Mouse (Mus musculus): ENCODE measurements around the gene Dscaml1. TPM values are rescaled to one million over a fixed set of nuclear protein-coding genes. Genes with fewer than 3 reads are reported as not detected.

The Dscaml1 gene
- polyA plus RNA-seq, 1 experiment from 2014 or later, result 2.3 TPM

DNA sequence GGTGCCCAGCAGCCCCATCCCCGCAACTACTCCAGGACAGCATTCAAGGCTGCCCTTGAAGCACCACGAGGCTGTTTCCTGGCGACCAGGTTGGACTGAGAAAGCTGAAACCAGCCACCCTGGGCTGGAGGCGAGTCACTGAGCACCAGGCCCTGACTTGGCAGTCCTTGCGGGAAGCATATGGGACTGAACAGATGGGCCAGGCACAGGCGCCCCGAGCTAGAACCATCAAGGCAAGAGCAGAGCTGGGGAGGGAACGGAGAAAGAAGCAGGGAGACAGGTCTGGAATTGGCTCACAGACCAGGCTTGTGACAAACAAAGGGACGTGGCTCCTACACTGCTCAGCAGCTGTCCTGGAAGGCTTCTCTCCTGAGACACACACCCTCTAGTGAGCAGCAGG lies 165.9 kb downstream of the Dscaml1 start:
- no peak overlapping the region for H3K4me3 ChIP-seq
- WGBS, result 79% methylated on average over 9 of the region's 9 CpGs
- H3K36me3 ChIP-seq, result no peaks in the 10 kb centered on the region
- H3K9ac ChIP-seq, result no peak overlapping the region
- no peak overlapping the region for H3K4me2 ChIP-seq (replicated peaks)
- no peaks in the 10 kb centered on the region for H3K27me3 ChIP-seq
- 0 out of 2 replicates have a peak, but pooled peaks cover 3% of the 10 kb centered on the region for H3K4me1 ChIP-seq
- no peaks in the 10 kb centered on the region for H3K9me3 ChIP-seq (replicated peaks)
- no peak overlapping the region for H3K27ac ChIP-seq
- ATAC-seq (ENCODE audit: low FRiP score), result no peak

GRCm38 (mm10) chr9:45598117-45598516 lies 171.7 kb downstream of the Dscaml1 start:
- Histone ChIP-seq H3K4me2 (replicated peaks) (no peak overlapping the region), H3K9me3 (replicated peaks) (no peaks in the 10 kb centered on the region), H3K27ac (no peak overlapping the region), H3K9ac (no peak overlapping the region), H3K27me3 (no peaks in the 10 kb centered on the region), H3K4me3 (no peak overlapping the region), H3K36me3 (no peaks in the 10 kb centered on the region), H3K4me1 (peaks cover 5% of the 10 kb centered on the region; the same call in 1 of the 2 replicates)
- ATAC-seq (ENCODE audit: low FRiP score), result no peak
- WGBS, result 58% methylated on average over 5 of the region's 5 CpGs

DNA sequence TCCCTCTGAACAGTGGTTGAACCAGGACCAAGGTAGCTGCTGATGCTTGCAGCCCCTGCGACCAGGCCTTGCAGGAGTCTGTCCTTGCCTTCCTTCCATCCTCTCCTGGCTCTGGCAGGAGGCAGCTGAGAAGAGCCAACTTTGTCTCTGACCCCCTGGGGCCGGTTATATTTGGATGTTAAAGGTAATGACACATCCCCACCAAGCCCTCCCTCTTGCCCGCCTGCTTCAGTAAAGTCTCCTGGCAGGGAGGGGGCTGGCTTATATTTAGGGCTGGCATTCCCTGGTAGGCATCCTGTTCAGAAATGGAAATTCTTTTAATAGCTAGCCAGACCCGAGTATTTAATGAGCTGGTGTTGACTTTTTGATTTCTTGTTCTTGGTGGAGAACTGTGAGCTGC lies 172.9 kb downstream of the Dscaml1 start:
- ATAC-seq (ENCODE audit: low FRiP score), result no peak
- Histone ChIP-seq H3K4me3 (no peak overlapping the region), H3K36me3 (no peaks in the 10 kb centered on the region), H3K27me3 (no peaks in the 10 kb centered on the region), H3K9ac (no peak overlapping the region), H3K27ac (no peak overlapping the region), H3K4me1 (peaks cover 5% of the 10 kb centered on the region; the same call in 1 of the 2 replicates), H3K4me2 (replicated peaks) (no peak overlapping the region), H3K9me3 (replicated peaks) (no peaks in the 10 kb centered on the region)
- 52% methylated on average over 4 of the region's 4 CpGs for WGBS

DNA sequence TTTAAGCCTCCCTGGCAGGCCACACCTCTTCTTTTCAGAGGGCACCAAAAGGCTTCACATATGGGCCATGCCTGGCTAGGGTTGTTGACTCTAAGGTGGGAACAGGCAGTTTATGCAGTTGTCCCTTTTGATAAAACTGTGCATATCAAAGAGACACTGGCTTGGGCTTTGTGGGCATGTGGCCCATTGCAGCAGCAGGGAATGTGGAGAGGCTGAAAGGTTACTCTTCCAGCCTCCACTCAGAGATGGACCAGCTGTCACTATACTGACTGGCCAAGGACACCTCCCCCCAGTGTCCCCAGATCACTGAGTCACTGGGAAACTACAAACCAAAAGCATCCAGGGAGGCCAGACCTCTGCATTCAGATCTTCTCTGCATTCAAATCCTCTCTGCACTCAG lies 180.9 kb downstream of the Dscaml1 start:
- H3K4me2 ChIP-seq (replicated peaks), result no peak overlapping the region
- peaks cover 16% of the 10 kb centered on the region for H3K4me1 ChIP-seq
- no peak overlapping the region for H3K27ac ChIP-seq
- H3K4me3 ChIP-seq, result no peak overlapping the region
- H3K9ac ChIP-seq, result no peak overlapping the region
- no peak for ATAC-seq (ENCODE audit: low FRiP score)
- no peaks in the 10 kb centered on the region for H3K36me3 ChIP-seq
- H3K27me3 ChIP-seq, result no peaks in the 10 kb centered on the region
- H3K9me3 ChIP-seq (replicated peaks), result no peaks in the 10 kb centered on the region

GRCm38 (mm10) chr9:45608097-45609031 lies 181.9 kb downstream of the Dscaml1 start:
- Histone ChIP-seq H3K4me3 (no peak overlapping the region), H3K27me3 (no peaks in the 10 kb centered on the region), H3K27ac (peak overlapping the region; percentile 69), H3K36me3 (no peaks in the 10 kb centered on the region), H3K9me3 (replicated peaks) (no peaks in the 10 kb centered on the region), H3K4me2 (replicated peaks) (no peak overlapping the region), H3K9ac (no peak overlapping the region), H3K4me1 (peaks cover 16% of the 10 kb centered on the region)
- ATAC-seq (ENCODE audit: low FRiP score), result peak; percentile 64
- 31% methylated on average over 13 of the region's 13 CpGs for WGBS

- Histone ChIP-seq H3K9ac (no peak overlapping the region), H3K27me3 (no peaks in the 10 kb centered on the region), H3K4me3 (no peak overlapping the region), H3K27ac (no peak overlapping the region), H3K9me3 (replicated peaks) (no peaks in the 10 kb centered on the region), H3K4me2 (replicated peaks) (no peak overlapping the region), H3K4me1 (peaks cover 20% of the 10 kb centered on the region), H3K36me3 (no peaks in the 10 kb centered on the region)
- WGBS, result 78% methylated on average over 11 of the region's 11 CpGs
- no peak for ATAC-seq (ENCODE audit: low FRiP score)
Observed at GRCm38 (mm10) chr9:45610336-45611060, 184.1 kb downstream of the Dscaml1 start.

- Histone ChIP-seq H3K4me2 (replicated peaks) (no peak overlapping the region), H3K36me3 (no peaks in the 10 kb centered on the region), H3K9me3 (replicated peaks) (no peaks in the 10 kb centered on the region), H3K27me3 (no peaks in the 10 kb centered on the region), H3K27ac (no peak overlapping the region), H3K4me3 (no peak overlapping the region), H3K9ac (no peak overlapping the region), H3K4me1 (peaks cover 13% of the 10 kb centered on the region)
- WGBS, result 75% methylated on average over 1 of the region's 1 CpGs
- ATAC-seq (ENCODE audit: low FRiP score), result no peak
Observed at GRCm38 (mm10) chr9:45614616-45615015, 188.2 kb downstream of the Dscaml1 start.

DNA sequence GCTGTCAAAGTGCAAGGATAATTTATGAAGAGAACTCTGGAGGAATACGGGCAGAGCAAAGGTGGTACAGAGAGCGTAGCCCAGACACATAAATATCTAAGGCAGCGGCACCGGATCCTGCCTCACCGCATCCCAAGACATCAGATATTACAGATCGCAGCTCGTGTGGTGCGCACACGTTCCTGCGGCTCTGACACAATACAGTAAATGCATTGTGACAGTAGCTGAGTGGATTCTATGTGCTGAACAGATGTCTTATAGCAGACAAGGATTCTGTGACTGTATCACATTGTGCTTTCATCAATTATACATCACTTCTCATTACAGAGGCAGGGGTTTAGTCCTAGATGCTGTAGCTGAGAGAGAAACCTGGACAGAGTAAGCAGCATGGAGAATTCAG lies 191.5 kb downstream of the Dscaml1 start:
- Histone ChIP-seq H3K4me1 (peaks cover 17% of the 10 kb centered on the region), H3K9ac (no peak overlapping the region), H3K4me3 (no peak overlapping the region), H3K4me2 (replicated peaks) (no peak overlapping the region), H3K27ac (peak overlapping the region; percentile 40; the same call in 1 of the 2 replicates), H3K36me3 (no peaks in the 10 kb centered on the region), H3K27me3 (no peaks in the 10 kb centered on the region), H3K9me3 (replicated peaks) (no peaks in the 10 kb centered on the region)
- no peak for ATAC-seq (ENCODE audit: low FRiP score)
- WGBS, result 78% methylated on average over 10 of the region's 10 CpGs

DNA sequence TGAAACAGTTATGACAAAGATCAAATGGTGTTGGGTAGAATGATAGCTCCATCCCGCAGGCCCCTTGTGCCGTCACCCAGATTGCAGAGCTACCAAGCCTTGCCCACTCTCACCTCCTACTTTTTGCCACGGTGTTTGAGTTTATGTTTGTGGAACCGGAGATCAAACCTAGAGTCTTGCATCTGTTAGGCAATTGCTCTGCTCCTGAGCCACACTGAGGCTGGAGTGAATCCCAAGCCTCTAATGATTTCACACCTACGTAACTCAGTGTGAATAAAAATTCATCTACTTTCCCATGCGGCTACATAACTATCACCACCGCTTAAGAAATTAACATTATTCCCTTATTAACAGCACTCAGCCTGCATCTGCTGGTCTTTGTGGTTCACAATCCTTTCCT lies 192.0 kb downstream of the Dscaml1 start:
- ATAC-seq (ENCODE audit: low FRiP score), result no peak
- Histone ChIP-seq H3K27me3 (no peaks in the 10 kb centered on the region), H3K9ac (no peak overlapping the region), H3K4me3 (no peak overlapping the region), H3K27ac (0 out of 2 replicates have a peak overlapping the region, but pooled peaks have one; percentile 40), H3K36me3 (no peaks in the 10 kb centered on the region), H3K9me3 (replicated peaks) (no peaks in the 10 kb centered on the region), H3K4me2 (replicated peaks) (no peak overlapping the region), H3K4me1 (peaks cover 20% of the 10 kb centered on the region)
- WGBS, result 92% methylated on average over 7 of the region's 7 CpGs

DNA sequence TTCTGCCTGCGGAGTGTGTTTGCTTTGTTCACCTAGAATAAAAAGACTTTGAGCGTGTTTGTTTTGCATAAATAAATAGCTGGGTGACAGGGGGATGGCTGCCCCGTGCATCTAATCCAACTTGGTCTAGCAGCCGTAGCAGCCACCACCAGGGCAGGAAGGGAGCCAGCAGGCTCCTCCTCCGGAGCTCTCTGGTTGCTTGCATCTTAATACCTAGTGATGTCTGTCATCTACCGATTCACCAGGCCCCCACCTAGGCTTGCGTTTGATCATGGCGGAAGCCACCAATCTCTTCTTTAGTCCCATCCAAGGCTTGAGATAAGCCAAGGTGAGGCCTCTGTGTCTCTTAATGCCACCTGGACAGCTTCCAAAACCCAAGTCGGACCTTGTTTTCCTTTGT lies 193.6 kb downstream of the Dscaml1 start:
- no peak for ATAC-seq (ENCODE audit: low FRiP score)
- H3K4me1 ChIP-seq, result peaks cover 20% of the 10 kb centered on the region
- 46% methylated on average over 9 of the region's 9 CpGs for WGBS

DNA sequence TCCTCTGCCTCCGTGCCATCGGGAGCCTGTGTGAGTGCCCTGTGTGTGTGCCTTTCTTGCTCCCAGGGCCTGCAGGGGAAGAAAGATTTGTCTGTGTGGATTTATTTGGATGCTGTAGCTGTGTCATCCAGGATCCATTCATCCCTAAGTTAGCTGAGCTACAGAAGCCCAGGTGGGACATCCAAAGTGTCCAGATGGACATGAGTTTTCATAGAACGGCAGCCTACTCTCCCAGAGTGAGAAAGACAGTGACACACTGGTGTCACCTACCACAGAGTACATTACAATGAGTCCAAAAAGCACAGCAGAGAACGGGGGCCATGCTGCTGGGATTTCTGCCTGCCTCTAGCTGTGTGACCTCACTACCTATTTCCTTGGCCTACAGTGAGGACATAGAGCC lies 194.5 kb downstream of the Dscaml1 start:
- no peak overlapping the region; the same call in 1 of the 2 replicates for H3K27ac ChIP-seq
- no peak for ATAC-seq (ENCODE audit: low FRiP score)
- H3K4me1 ChIP-seq, result peaks cover 24% of the 10 kb centered on the region

More for the DNA sequence above, 193.6 kb downstream of the Dscaml1 start:
- Histone ChIP-seq H3K4me2 (replicated peaks) (no peak overlapping the region), H3K9me3 (replicated peaks) (no peaks in the 10 kb centered on the region), H3K36me3 (no peaks in the 10 kb centered on the region), H3K4me3 (no peak overlapping the region), H3K27ac (peak overlapping the region; percentile 35; the same call in 1 of the 2 replicates), H3K9ac (no peak overlapping the region), H3K27me3 (no peaks in the 10 kb centered on the region)

GRCm38 (mm10) chr9:45625889-45626446 lies 199.5 kb downstream of the Dscaml1 start:
- no peaks in the 10 kb centered on the region for H3K36me3 ChIP-seq
- no peaks in the 10 kb centered on the region for H3K9me3 ChIP-seq (replicated peaks)
- 47% methylated on average over 6 of the region's 6 CpGs for WGBS
- H3K27me3 ChIP-seq, result no peaks in the 10 kb centered on the region
- peak; percentile 75 for ATAC-seq (ENCODE audit: low FRiP score)
- no peak overlapping the region for H3K9ac ChIP-seq
- H3K27ac ChIP-seq, result peak overlapping the region; percentile 64
- peaks cover 20% of the 10 kb centered on the region for H3K4me1 ChIP-seq
- no peak overlapping the region for H3K4me2 ChIP-seq (replicated peaks)
- no peak overlapping the region for H3K4me3 ChIP-seq

More for the DNA sequence above, 194.5 kb downstream of the Dscaml1 start:
- no peak overlapping the region for H3K4me3 ChIP-seq
- no peaks in the 10 kb centered on the region for H3K27me3 ChIP-seq
- WGBS, result 92% methylated on average over 4 of the region's 4 CpGs
- H3K9me3 ChIP-seq (replicated peaks), result no peaks in the 10 kb centered on the region
- H3K36me3 ChIP-seq, result no peaks in the 10 kb centered on the region
- H3K9ac ChIP-seq, result no peak overlapping the region
- H3K4me2 ChIP-seq (replicated peaks), result no peak overlapping the region

Data from hindbrain, embryonic 12.5 days (tissue).